Mouse (Mus musculus): ENCODE measurements around the gene Kif7. TPM values are rescaled to one million over a fixed set of nuclear protein-coding genes. Genes with fewer than 3 reads are reported as not detected.

Kif7 gene
- polyA plus RNA-seq (2016; fragmentation: Nextera tagmentation; extraction: Ambion mirVana), result 1.4 and 1.7 TPM in 2 replicates

GRCm38 (mm10) chr7:79715187-79715981 is at the start of gene Kif7:
Kif7 (minus strand) TSS chr7:79715720.
- peak within 1 kb of the TSS; percentile 66 for H3K4me3 ChIP-seq
- H3K4me2 ChIP-seq, result peak within 1 kb of the TSS; percentile 94
- H3K9ac ChIP-seq, result peak within 1 kb of the TSS; percentile 70
- no peak within 1 kb of the TSS for H3K27ac ChIP-seq
- peak; percentile 88 for ATAC-seq
- H3K36me3 ChIP-seq, result no peaks in the 10 kb centered on the region
- peaks cover 18% of the 10 kb centered on the region for H3K4me1 ChIP-seq
- no peaks in the 10 kb centered on the region for H3K9me3 ChIP-seq (replicated peaks)
- peaks cover 78% of the 10 kb centered on the region for H3K27me3 ChIP-seq (replicated peaks)
- 1% methylated on average over 51 of the region's 55 CpGs for WGBS (ENCODE audit: insufficient replicate concordance)

- Histone ChIP-seq H3K36me3 (no peaks in the 10 kb centered on the region), H3K4me2 (no peak overlapping the region), H3K4me3 (no peak overlapping the region), H3K4me1 (no peaks in the 10 kb centered on the region), H3K9me3 (replicated peaks) (no peaks in the 10 kb centered on the region), H3K27ac (no peak overlapping the region), H3K9ac (no peak overlapping the region), H3K27me3 (replicated peaks) (no peaks in the 10 kb centered on the region)
- WGBS (ENCODE audit: insufficient replicate concordance), result 55% methylated on average over 8 of the region's 8 CpGs
- no peak for ATAC-seq
These were observed 46.6 kb upstream of the Kif7 start for GRCm38 (mm10) chr7:79762106-79762505.

- H3K4me3 ChIP-seq, result no peak overlapping the region
- no peaks in the 10 kb centered on the region for H3K27me3 ChIP-seq (replicated peaks)
- H3K4me2 ChIP-seq, result no peak overlapping the region
- 57% methylated on average over 5 of the region's 5 CpGs for WGBS (ENCODE audit: insufficient replicate concordance)
- no peak overlapping the region for H3K9ac ChIP-seq
- no peaks in the 10 kb centered on the region for H3K9me3 ChIP-seq (replicated peaks)
- no peaks in the 10 kb centered on the region for H3K36me3 ChIP-seq
- H3K4me1 ChIP-seq, result no peaks in the 10 kb centered on the region
- no peak overlapping the region for H3K27ac ChIP-seq
- no peak for ATAC-seq
These were observed 45.8 kb upstream of the Kif7 start for GRCm38 (mm10) chr7:79761124-79761876.

DNA sequence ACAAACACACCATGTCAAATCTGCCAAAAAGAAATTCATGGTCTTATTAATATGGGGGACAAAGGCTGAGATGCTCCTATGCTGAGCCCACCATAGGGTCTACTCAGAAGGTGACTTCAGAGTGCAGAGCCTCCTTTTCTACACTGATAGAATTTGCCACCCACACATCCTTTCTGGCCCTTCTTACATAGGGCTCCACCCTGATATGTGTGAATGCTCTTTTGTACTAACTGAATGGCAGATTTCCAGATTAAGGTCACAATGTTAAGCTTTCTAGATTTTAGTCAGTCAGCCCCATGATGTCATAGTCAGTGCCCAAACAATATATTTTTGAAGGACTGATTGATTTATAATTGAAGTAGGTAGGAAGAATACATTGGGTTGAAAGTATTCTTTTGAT is 44.2 kb upstream of the Kif7 start:
- H3K4me1 ChIP-seq, result no peaks in the 10 kb centered on the region

GRCm38 (mm10) chr7:79758176-79758575 is 42.7 kb upstream of the Kif7 start:
- H3K9me3 ChIP-seq (replicated peaks), result no peaks in the 10 kb centered on the region
- no peaks in the 10 kb centered on the region for H3K4me1 ChIP-seq
- no peaks in the 10 kb centered on the region for H3K27me3 ChIP-seq (replicated peaks)
- H3K4me2 ChIP-seq, result no peak overlapping the region
- H3K36me3 ChIP-seq, result no peaks in the 10 kb centered on the region
- no peak overlapping the region for H3K9ac ChIP-seq
- H3K4me3 ChIP-seq, result no peak overlapping the region
- H3K27ac ChIP-seq, result no peak overlapping the region
- WGBS (ENCODE audit: insufficient replicate concordance), result 52% methylated on average over 6 of the region's 6 CpGs
- ATAC-seq, result no peak

More for the DNA sequence above, 44.2 kb upstream of the Kif7 start:
- H3K4me3 ChIP-seq, result no peak overlapping the region
- no peak for ATAC-seq
- H3K9ac ChIP-seq, result no peak overlapping the region
- no peaks in the 10 kb centered on the region for H3K36me3 ChIP-seq
- H3K4me2 ChIP-seq, result no peak overlapping the region
- H3K27ac ChIP-seq, result no peak overlapping the region
- no peaks in the 10 kb centered on the region for H3K27me3 ChIP-seq (replicated peaks)
- no peaks in the 10 kb centered on the region for H3K9me3 ChIP-seq (replicated peaks)

GRCm38 (mm10) chr7:79756334-79756733 is 40.8 kb upstream of the Kif7 start:
- no peak overlapping the region for H3K9ac ChIP-seq
- H3K4me3 ChIP-seq, result no peak overlapping the region
- 27% methylated on average over 2 of the region's 2 CpGs for WGBS (ENCODE audit: insufficient replicate concordance)
- no peak overlapping the region for H3K27ac ChIP-seq
- H3K27me3 ChIP-seq (replicated peaks), result no peaks in the 10 kb centered on the region
- H3K4me2 ChIP-seq, result no peak overlapping the region
- H3K36me3 ChIP-seq, result no peaks in the 10 kb centered on the region
- no peaks in the 10 kb centered on the region for H3K9me3 ChIP-seq (replicated peaks)
- no peak for ATAC-seq
- H3K4me1 ChIP-seq, result no peaks in the 10 kb centered on the region

DNA sequence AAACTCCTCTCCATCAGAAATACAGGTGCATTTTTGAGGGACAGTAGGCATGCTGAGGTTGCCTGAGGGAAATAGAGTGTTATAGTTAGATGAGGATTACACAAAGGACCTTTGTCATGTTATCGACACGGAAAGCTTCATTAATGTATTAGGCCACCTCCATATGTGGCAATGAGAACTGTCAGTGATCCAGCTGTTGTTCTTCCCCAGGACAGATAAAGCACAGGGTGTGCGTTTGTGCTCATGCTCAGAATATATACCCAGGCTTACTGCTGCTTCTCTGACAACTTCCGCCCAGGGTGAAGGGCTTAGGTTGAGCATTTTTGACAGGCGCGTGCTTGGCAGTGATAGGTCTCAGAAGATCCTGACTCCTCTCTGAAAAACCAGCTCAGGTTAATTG is 34.0 kb upstream of the Kif7 start:
- Histone ChIP-seq H3K9ac (no peak overlapping the region), H3K9me3 (replicated peaks) (no peaks in the 10 kb centered on the region), H3K36me3 (no peaks in the 10 kb centered on the region), H3K4me1 (no peaks in the 10 kb centered on the region), H3K4me3 (no peak overlapping the region), H3K27me3 (replicated peaks) (peaks cover 4% of the 10 kb centered on the region; the same call in 1 of the 2 replicates), H3K4me2 (no peak overlapping the region), H3K27ac (no peak overlapping the region)
- 68% methylated on average over 6 of the region's 6 CpGs for WGBS (ENCODE audit: insufficient replicate concordance)
- no peak for ATAC-seq

DNA sequence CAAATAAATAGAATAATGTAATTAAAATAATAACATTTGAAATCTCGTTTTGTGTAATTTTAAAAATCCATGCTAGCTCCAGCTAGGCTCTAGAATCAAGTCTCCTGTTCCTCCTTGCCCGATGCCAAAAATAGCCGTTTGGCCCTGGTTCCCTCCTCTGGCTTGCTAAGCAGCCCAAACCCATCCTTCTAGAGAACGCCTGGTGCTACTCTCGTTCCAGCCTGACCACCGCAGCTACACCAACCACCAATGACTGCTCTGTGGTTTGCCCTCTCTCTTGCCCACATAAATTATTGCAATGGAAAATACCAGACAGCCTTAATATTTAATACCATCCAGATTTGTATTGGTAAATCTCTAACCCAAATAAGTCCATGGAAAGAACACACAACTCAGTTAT is 32.1 kb upstream of the Kif7 start:
- H3K4me1 ChIP-seq, result peaks cover 8% of the 10 kb centered on the region
- no peaks in the 10 kb centered on the region for H3K36me3 ChIP-seq
- 64% methylated on average over 6 of the region's 6 CpGs for WGBS (ENCODE audit: insufficient replicate concordance)
- ATAC-seq, result no peak
- H3K4me3 ChIP-seq, result no peak overlapping the region
- H3K27ac ChIP-seq, result no peak overlapping the region
- no peak overlapping the region for H3K4me2 ChIP-seq
- no peaks in the 10 kb centered on the region for H3K9me3 ChIP-seq (replicated peaks)
- peaks cover 4% of the 10 kb centered on the region; the same call in 1 of the 2 replicates for H3K27me3 ChIP-seq (replicated peaks)
- no peak overlapping the region for H3K9ac ChIP-seq

- WGBS (ENCODE audit: insufficient replicate concordance), result 25% methylated on average over 5 of the region's 5 CpGs
- no peak overlapping the region for H3K27ac ChIP-seq
- H3K4me3 ChIP-seq, result no peak overlapping the region
- H3K4me1 ChIP-seq, result peaks cover 17% of the 10 kb centered on the region
- no peak for ATAC-seq
- peaks cover 4% of the 10 kb centered on the region; the same call in 1 of the 2 replicates for H3K27me3 ChIP-seq (replicated peaks)
- H3K9me3 ChIP-seq (replicated peaks), result no peaks in the 10 kb centered on the region
- no peak overlapping the region for H3K4me2 ChIP-seq
- H3K36me3 ChIP-seq, result no peaks in the 10 kb centered on the region
- no peak overlapping the region for H3K9ac ChIP-seq
These were observed 29.1 kb upstream of the Kif7 start for GRCm38 (mm10) chr7:79744585-79744984.

DNA sequence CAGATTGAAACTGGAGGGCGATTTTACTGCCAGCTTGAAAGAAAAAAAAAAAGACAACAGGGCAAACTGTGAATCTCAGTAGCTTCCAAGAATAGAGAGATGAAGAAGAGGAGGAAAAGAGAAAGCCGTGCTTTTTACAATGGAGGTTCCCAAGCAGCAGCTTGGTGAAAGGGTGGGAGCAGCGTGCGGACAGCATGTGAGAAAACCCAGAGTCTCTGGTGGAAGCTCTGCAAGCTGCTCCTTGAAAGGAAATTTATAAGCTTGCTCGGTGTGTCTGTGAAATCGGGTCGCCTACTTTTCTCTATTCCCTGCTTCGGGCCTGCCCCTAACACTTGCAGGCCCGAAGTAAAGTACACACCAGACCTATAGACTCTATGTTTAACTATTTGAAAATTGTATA is 28.5 kb upstream of the Kif7 start:
- Histone ChIP-seq H3K27ac (no peak overlapping the region), H3K4me2 (no peak overlapping the region), H3K9ac (no peak overlapping the region), H3K4me3 (no peak overlapping the region), H3K27me3 (replicated peaks) (peaks cover 4% of the 10 kb centered on the region; the same call in 1 of the 2 replicates), H3K9me3 (replicated peaks) (no peaks in the 10 kb centered on the region), H3K4me1 (peaks cover 17% of the 10 kb centered on the region), H3K36me3 (no peaks in the 10 kb centered on the region)
- 80% methylated on average over 9 of the region's 9 CpGs for WGBS (ENCODE audit: insufficient replicate concordance)
- no peak for ATAC-seq

DNA sequence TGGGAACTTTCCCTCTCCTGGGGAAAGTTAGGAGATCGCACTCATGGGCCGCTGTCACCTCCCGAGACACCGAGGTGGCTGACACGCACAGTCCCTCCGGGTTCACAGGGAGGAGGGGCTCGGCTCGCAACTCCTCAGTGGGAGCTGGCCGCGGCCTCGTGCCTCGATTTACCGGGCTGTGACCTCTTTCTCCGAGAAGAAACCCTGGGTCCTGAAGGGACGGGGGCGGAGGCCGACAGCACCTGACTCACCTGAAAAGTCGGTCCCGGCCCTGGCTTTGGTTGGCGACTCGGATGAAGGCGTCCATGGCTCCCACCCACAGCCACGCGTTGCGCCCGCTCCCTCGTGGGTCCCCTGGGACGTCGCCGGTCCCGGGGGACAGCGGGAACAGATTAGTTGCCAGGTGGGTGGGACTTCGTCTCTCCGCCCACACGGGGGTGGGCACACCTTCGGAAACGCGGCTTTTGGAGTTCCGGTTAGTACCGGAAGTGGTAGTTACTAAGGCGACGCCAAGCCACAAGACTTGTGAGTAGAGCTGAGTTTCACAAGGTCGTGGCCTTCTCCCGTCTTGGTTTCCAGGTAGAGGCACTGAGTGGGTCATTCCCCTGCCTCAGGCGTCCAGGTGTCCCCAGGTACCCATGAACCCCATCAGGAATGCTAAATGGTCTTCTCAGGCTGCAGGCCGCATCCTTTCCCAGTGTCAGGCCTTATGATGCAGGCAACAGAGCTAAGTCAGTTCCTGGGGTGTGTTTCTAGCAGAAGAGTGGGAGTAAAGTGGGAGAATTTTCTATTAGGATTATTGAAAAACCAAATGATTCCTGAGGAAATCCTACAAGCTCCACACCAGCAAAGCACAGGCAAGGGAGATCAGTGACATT is 27.4 kb upstream of the Kif7 start, which contains the start of the genes Pex11a and Wdr93:
TSS of gene Pex11a (minus strand) at position 473 of the 878 bp plus-strand sequence.
TSS of gene Wdr93 (plus strand) at position 505 of the 878 bp plus-strand sequence.
- Histone ChIP-seq H3K4me3 (peak within 1 kb of the TSS; percentile 66), H3K27ac (no peak within 1 kb of the TSS), H3K36me3 (no peaks in the 10 kb centered on the region), H3K9ac (peak within 1 kb of the TSS; percentile 60), H3K4me2 (peak within 1 kb of the TSS; percentile 94), H3K27me3 (replicated peaks) (peaks cover under 1% of the 10 kb centered on the region; the same call in 1 of the 2 replicates), H3K4me1 (peaks cover 17% of the 10 kb centered on the region), H3K9me3 (replicated peaks) (no peaks in the 10 kb centered on the region)
- peak; percentile 65 for ATAC-seq
- 3% methylated on average over 46 of the region's 46 CpGs for WGBS (ENCODE audit: insufficient replicate concordance)
